Mouse (Mus musculus): Measurements from ENCODE around the gene Slc7a7. TPM values are rescaled to one million over a fixed set of nuclear protein-coding genes. Genes with fewer than 3 reads are reported as not detected.

The Slc7a7 gene
- polyA plus RNA-seq (2015; fragmentation: Illumina TruSeq; extraction: RNeasy Lipid Tissue Mini Kit (QIAGEN cat#74804); ENCODE audit: insufficient read depth, low replicate concordance) = 30.2 TPM

DNA sequence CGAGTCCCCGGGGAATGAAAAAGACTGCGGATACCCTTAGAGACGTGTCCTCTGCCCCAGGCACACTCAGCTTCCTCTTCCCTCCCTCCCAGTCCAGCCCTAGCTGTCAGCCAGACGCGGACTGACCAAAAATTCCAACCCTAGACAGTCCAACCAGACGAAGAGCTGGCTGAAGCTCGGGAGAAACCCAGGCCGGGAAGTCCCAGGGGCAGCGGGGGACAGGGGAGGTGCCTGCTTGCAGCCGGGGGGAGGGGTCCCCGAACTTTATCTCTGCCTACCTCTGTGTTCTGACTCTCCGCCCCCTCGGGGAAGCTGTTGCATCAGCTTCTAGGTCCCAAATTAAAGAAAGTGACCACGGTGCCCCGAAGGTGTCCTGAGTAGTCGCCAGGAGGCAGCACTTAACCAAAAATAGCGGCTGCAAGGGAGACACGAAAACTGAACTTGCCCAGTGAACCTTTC, at the start of gene Slc7a7:
Gene Slc7a7 (minus strand): TSS at position 158 of the 459 bp plus-strand sequence.

DNA sequence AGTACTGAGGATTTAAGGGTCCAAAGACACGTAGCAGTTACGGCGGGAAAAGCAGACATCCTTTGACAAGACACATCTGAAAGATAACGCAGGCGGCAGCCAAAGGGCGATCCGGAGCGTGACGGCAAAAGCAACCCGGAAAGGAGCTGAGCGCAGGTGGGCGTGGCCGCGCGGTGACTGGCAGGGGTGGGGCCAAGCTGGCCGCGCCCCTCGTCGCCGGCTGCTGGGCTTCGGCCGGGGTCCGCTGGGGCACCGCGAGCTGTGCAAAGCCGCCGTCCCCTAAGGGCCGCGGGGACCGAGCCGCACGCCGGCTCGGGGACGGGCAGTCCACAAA, 46.3 kb upstream of the Slc7a7 start, which contains the start of gene Lrp10:
Gene Lrp10 (plus strand): TSS at position 179 of the 334 bp plus-strand sequence.

DNA sequence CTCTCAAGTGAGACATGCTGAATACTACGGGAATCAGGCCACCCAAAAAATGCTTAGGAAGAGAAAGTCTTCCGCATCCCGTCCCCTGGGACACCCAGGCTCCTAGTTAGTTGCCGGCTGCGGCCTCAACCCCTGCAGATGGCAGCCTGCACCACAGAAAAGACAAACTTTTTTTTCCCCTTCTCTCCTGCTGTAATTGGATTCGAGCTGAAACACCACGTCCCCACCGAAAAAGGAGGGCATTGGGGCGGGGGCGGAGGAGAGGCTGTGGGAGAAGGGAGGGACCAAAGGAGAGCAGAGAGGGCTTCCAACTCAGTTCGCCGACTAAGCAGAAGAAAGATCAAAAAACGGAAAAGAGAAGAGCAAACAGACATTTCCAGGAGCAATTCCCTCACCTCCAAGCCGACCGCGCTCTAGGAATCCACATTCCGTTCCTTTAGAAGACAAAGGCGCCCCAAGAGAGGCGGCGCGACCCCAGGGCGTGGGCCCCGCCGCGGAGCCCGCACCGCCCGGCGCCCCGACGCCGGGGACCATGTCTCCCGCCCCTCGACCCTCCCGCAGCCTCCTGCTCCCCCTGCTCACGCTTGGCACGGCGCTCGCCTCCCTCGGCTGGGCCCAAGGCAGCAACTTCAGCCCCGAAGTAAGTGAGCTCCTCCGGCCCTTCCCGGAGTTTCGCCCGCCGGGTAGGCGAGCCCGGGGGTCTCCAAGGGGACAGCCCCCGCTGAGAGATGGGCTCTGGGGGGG, 13.9 kb upstream of the Slc7a7 start, which contains the start of gene Mmp14:
Gene Mmp14 (plus strand): TSS at position 279 of the 744 bp plus-strand sequence.

DNA sequence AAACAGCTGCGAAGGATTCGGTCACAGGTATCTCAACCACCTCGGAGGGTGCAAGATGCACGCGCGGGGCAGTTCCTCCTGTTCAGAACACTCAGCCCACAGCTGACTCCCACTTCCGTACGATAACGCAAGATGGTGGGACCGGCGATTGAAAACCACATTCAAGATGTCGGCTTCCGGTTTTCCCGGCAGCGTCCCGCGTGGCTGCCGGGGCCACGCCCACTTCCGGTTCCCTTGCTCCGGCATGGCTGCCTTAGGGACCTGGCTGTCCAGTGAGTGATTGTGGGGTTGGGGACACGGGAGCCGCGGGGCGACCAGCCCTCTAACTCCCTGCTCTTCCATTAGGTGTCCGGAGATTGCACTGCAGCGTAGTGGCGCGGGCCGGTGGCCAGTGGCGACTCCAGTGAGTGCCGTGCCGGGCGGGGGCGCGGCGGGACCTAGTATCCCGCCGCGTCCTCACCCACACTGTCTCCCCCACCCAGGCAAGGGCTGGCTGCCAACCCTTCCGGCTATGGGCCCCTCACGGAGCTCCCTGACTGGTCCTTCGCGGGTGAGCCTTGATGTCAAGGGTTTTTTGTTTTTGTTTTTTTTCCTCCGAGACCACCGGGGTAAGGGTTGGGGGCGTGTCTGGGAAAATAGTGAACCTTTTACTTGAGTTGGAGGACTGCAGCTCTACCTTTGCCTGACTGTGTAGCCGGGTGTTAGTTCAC, 9.3 kb upstream of the Slc7a7 start, which contains the start of gene Mrpl52:
Gene Mrpl52 (plus strand): TSS at position 221 of the 710 bp plus-strand sequence.

DNA sequence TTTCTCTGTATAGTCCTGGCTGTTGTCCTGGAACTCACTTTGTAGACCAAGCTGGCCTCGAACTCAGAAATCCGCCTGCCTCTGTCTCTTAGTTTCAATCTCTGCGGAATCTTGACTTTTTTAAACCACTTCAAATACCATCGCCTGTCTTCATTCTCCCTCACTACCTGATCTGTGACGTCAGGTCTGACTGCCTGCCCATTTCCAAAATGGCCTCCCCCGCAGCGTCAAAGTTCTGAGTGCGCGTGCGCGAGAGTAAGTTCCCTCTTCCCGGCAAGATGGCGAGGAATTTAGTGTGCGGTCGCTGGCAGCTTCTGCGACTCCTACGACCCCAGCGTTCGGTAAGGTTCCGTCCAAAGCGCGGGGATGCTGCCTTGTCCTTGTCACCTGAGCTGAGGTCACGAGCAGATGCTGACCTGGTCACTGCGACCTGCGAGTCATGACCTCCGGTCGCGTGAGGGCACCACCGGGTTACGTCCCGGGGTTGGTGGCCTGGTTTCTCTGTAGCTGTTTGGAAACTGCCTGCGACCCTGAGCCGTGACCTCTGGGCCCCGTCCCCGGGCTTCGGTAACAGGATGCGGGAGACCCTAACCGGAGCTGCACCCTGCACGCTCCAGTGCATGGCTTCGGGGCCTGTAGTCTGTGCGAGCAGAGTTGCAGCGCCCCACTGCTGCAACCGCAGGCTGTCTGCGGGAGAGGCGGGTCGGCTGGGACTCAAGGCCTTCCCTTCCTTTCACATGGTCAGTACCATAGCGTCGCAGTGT, 56.8 kb downstream of the Slc7a7 start, which contains the start of gene Oxa1l:
Gene Oxa1l (plus strand): TSS at position 258 of the 764 bp plus-strand sequence.

Other genes with a start within 250 kb of the Slc7a7 start
- 62.9 TPM for gene Dad1, start 163.7 kb downstream of the Slc7a7 start, polyA plus RNA-seq (2015; fragmentation: Illumina TruSeq; extraction: RNeasy Lipid Tissue Mini Kit (QIAGEN cat#74804); ENCODE audit: insufficient read depth, low replicate concordance)
- 30.7 TPM for gene Abhd4, start 163.6 kb downstream of the Slc7a7 start, polyA plus RNA-seq (2015; fragmentation: Illumina TruSeq; extraction: RNeasy Lipid Tissue Mini Kit (QIAGEN cat#74804); ENCODE audit: insufficient read depth, low replicate concordance)
- not detected for gene Olfr49, start 132.8 kb downstream of the Slc7a7 start, polyA plus RNA-seq (2015; fragmentation: Illumina TruSeq; extraction: RNeasy Lipid Tissue Mini Kit (QIAGEN cat#74804); ENCODE audit: insufficient read depth, low replicate concordance)
- 48.0 TPM for gene Oxa1l, start 56.9 kb downstream of the Slc7a7 start, polyA plus RNA-seq (2015; fragmentation: Illumina TruSeq; extraction: RNeasy Lipid Tissue Mini Kit (QIAGEN cat#74804); ENCODE audit: insufficient read depth, low replicate concordance)
- gene Mrpl52, start 9.1 kb upstream of the Slc7a7 start, polyA plus RNA-seq (2015; fragmentation: Illumina TruSeq; extraction: RNeasy Lipid Tissue Mini Kit (QIAGEN cat#74804); ENCODE audit: insufficient read depth, low replicate concordance) = 88.1 TPM
- 32.2 TPM for gene Mmp14, start 13.8 kb upstream of the Slc7a7 start, polyA plus RNA-seq (2015; fragmentation: Illumina TruSeq; extraction: RNeasy Lipid Tissue Mini Kit (QIAGEN cat#74804); ENCODE audit: insufficient read depth, low replicate concordance)
- gene Lrp10, start 46.4 kb upstream of the Slc7a7 start, polyA plus RNA-seq (2015; fragmentation: Illumina TruSeq; extraction: RNeasy Lipid Tissue Mini Kit (QIAGEN cat#74804); ENCODE audit: insufficient read depth, low replicate concordance) = 38.8 TPM
- not detected for gene Rem2, start 58.3 kb upstream of the Slc7a7 start, polyA plus RNA-seq (2015; fragmentation: Illumina TruSeq; extraction: RNeasy Lipid Tissue Mini Kit (QIAGEN cat#74804); ENCODE audit: insufficient read depth, low replicate concordance)
- gene Prmt5, start 99.7 kb upstream of the Slc7a7 start, polyA plus RNA-seq (2015; fragmentation: Illumina TruSeq; extraction: RNeasy Lipid Tissue Mini Kit (QIAGEN cat#74804); ENCODE audit: insufficient read depth, low replicate concordance) = 48.2 TPM
- gene Haus4, start 136.8 kb upstream of the Slc7a7 start, polyA plus RNA-seq (2015; fragmentation: Illumina TruSeq; extraction: RNeasy Lipid Tissue Mini Kit (QIAGEN cat#74804); ENCODE audit: insufficient read depth, low replicate concordance) = 11.4 TPM
- gene Ajuba, start 159.8 kb upstream of the Slc7a7 start, polyA plus RNA-seq (2015; fragmentation: Illumina TruSeq; extraction: RNeasy Lipid Tissue Mini Kit (QIAGEN cat#74804); ENCODE audit: insufficient read depth, low replicate concordance) = 4.2 TPM
- gene 4931414P19Rik, start 188.2 kb upstream of the Slc7a7 start, polyA plus RNA-seq (2015; fragmentation: Illumina TruSeq; extraction: RNeasy Lipid Tissue Mini Kit (QIAGEN cat#74804); ENCODE audit: insufficient read depth, low replicate concordance) = 3.6 TPM
- gene Psmb5, start 200.2 kb upstream of the Slc7a7 start, polyA plus RNA-seq (2015; fragmentation: Illumina TruSeq; extraction: RNeasy Lipid Tissue Mini Kit (QIAGEN cat#74804); ENCODE audit: insufficient read depth, low replicate concordance) = 39.6 TPM
- not detected for gene Psmb11, start 203.7 kb upstream of the Slc7a7 start, polyA plus RNA-seq (2015; fragmentation: Illumina TruSeq; extraction: RNeasy Lipid Tissue Mini Kit (QIAGEN cat#74804); ENCODE audit: insufficient read depth, low replicate concordance)
- not detected for gene Gm17606, start 223.2 kb upstream of the Slc7a7 start, polyA plus RNA-seq (2015; fragmentation: Illumina TruSeq; extraction: RNeasy Lipid Tissue Mini Kit (QIAGEN cat#74804); ENCODE audit: insufficient read depth, low replicate concordance)
- gene Cdh24, start 223.6 kb upstream of the Slc7a7 start, polyA plus RNA-seq (2015; fragmentation: Illumina TruSeq; extraction: RNeasy Lipid Tissue Mini Kit (QIAGEN cat#74804); ENCODE audit: insufficient read depth, low replicate concordance) = 1.2 TPM